ENCODE assay signal across 7 mouse cellular contexts in genomic region chr9:92542591-92543416, GRCm38 (mm10). TPM values are rescaled to one million over a fixed set of nuclear protein-coding genes. Genes with fewer than 3 reads are reported as not detected.
DNase-seq lines count a peak whose midpoint lies in the region; ATAC-seq and TF ChIP-seq lines count a peak whose summit lies in the region.

No protein-coding gene starts in this region.

- in situ Hi-C loops in Patski (cut with MboI; ENCODE audit: low pct_unique_long_range_greater_than_20kb): loop anchor here (5.0 kb wide), 1 partner anchor 261 kb away; no protein-coding TSS in a partner anchor

- WGBS in hindbrain, embryonic 16.5 days: 2% methylated on average over 31 of the region's 31 CpGs
- WGBS in limb, embryonic 11.5 days: 3% methylated on average over 29 of the region's 31 CpGs
- 3% methylated on average over 31 of the region's 31 CpGs for WGBS in stomach, embryonic 15.5 days

- no peaks in the 10 kb centered on the region for H3K36me3 ChIP-seq in hindbrain, embryonic 16.5 days (ENCODE audit: control insufficient read depth, insufficient read depth, low read length)
- H3K36me3 ChIP-seq in limb, embryonic 11.5 days (ENCODE audit: control insufficient read depth, insufficient read depth, low read length): no peaks in the 10 kb centered on the region
- no peaks in the 10 kb centered on the region for H3K36me3 ChIP-seq in stomach, embryonic 15.5 days

- H3K9me3 ChIP-seq in hindbrain, embryonic 16.5 days (ENCODE audit: control insufficient read depth, low read length): no peaks in the 10 kb centered on the region
- no peaks in the 10 kb centered on the region for H3K9me3 ChIP-seq in limb, embryonic 11.5 days (ENCODE audit: control insufficient read depth, low read length)
- H3K9me3 ChIP-seq in stomach, embryonic 15.5 days: no peaks in the 10 kb centered on the region

- H3K27ac ChIP-seq in hindbrain, embryonic 16.5 days (ENCODE audit: low read depth, low read length): peak overlapping the region; percentile 78
- H3K27ac ChIP-seq in limb, embryonic 11.5 days (replicated peaks; ENCODE audit: low read depth, low read length): peak overlapping the region; percentile 76
- peak overlapping the region; percentile 92 for H3K27ac ChIP-seq in stomach, embryonic 15.5 days

- peak overlapping the region; percentile 91 for H3K9ac ChIP-seq in hindbrain, embryonic 16.5 days (ENCODE audit: low read depth, low read length)
- peak overlapping the region; percentile 92 for H3K9ac ChIP-seq in limb, embryonic 11.5 days (ENCODE audit: low read length)
- H3K9ac ChIP-seq in stomach, embryonic 15.5 days: peak overlapping the region; percentile 74

- peaks cover 16% of the 10 kb centered on the region for H3K4me1 ChIP-seq in hindbrain, embryonic 16.5 days (ENCODE audit: control insufficient read depth, insufficient read depth, low read depth, low read length)
- peaks cover 8% of the 10 kb centered on the region for H3K4me1 ChIP-seq in limb, embryonic 11.5 days (ENCODE audit: control insufficient read depth, insufficient read depth, low read length)
- peaks cover 29% of the 10 kb centered on the region for H3K4me1 ChIP-seq in stomach, embryonic 15.5 days

- CTCF ChIA-PET in Patski (lab: Charles Lee): interaction anchor here (1.0 to 2.3 kb wide), 4 partner anchors 8 to 266 kb away, joined by 3 to 7 read pairs (median 4); no protein-coding TSS in a partner anchor

- H3K4me2 ChIP-seq in hindbrain, embryonic 16.5 days (ENCODE audit: low read length): peak overlapping the region; percentile 89
- peak overlapping the region; percentile 62 for H3K4me2 ChIP-seq in limb, embryonic 11.5 days (ENCODE audit: low read depth, severe bottlenecking)
- peak overlapping the region; percentile 73 for H3K4me2 ChIP-seq in stomach, embryonic 15.5 days

- no peaks in the 10 kb centered on the region for H3K27me3 ChIP-seq in Patski
- H3K27me3 ChIP-seq in hindbrain, embryonic 16.5 days (replicated peaks; ENCODE audit: control insufficient read depth, insufficient read depth, low read length): no peaks in the 10 kb centered on the region
- H3K27me3 ChIP-seq in limb, embryonic 11.5 days (ENCODE audit: control insufficient read depth, insufficient read depth, low read length): no peaks in the 10 kb centered on the region
- no peaks in the 10 kb centered on the region for H3K27me3 ChIP-seq in stomach, embryonic 15.5 days (replicated peaks)

- no peak for TF ChIP-seq CTCF in Patski (IDR thresholded peaks at IDR 0.05)

- POLR2A ChIA-PET in Patski (lab: Charles Lee): interaction anchor here (0.7 to 1.3 kb wide), 4 partner anchors 8 to 292 kb away, joined by 3 to 7 read pairs (median 4); no protein-coding TSS in a partner anchor

- peak; percentile 41 for ATAC-seq in Patski
- ATAC-seq in hindbrain, embryonic 16.5 days: no peak; the same call in 1 of the 2 replicates
- peak; percentile 49 for ATAC-seq in limb, embryonic 11.5 days (ENCODE audit: insufficient number of reproducible peaks, low FRiP score, low TSS enrichment, low read depth)
- ATAC-seq in stomach, embryonic 15.5 days (ENCODE audit: insufficient read depth, low FRiP score, low read depth): peak; percentile 41

- H3K4me3 ChIP-seq in hindbrain, embryonic 16.5 days (ENCODE audit: low read length): peak overlapping the region; percentile 95
- H3K4me3 ChIP-seq in limb, embryonic 11.5 days (ENCODE audit: low read depth, low read length): peak overlapping the region; percentile 76
- peak overlapping the region; percentile 92 for H3K4me3 ChIP-seq in stomach, embryonic 15.5 days (replicated peaks)

- DNase-seq in Patski (ENCODE audit: low read depth, low spot score): no peak
- DNase-seq in brain, adult 2 months (ENCODE audit: low read depth, low spot score): peak; percentile 37
- DNase-seq in gastrocnemius, adult 18-20 months (ENCODE audit: low spot score): peak; percentile 36
- peak; percentile 77 for DNase-seq in limb, embryonic 11.5 days (ENCODE audit: low spot score)
- peak; percentile 49 for DNase-seq in mesoderm, embryonic 11.5 days (ENCODE audit: low read depth, low spot score)

RNA-seq across cellular contexts. Expression of gene Plod2, which starts 0.8 kb away (rescaled TPM):
- polyA plus RNA-seq in Patski (2021): 120 TPM
- 1 to 10 TPM; 2.0 to 3.7 TPM for total RNA-seq in gastrocnemius, adult 18-20 months (2021)
- polyA plus RNA-seq in hindbrain, embryonic 16.5 days (2015; fragmentation: Nextera tagmentation; extraction: Ambion mirVana): 11.8 and 13.9 TPM in 2 replicates
- polyA plus RNA-seq in limb, embryonic 11.5 days (2014; fragmentation: Nextera tagmentation; extraction: Ambion mirVana): 47.8 and 48.9 TPM in 2 replicates
- 39.4 and 41.4 TPM in 2 replicates for polyA plus RNA-seq in stomach, embryonic 15.5 days (2015; fragmentation: Nextera tagmentation; extraction: Ambion mirVana)
